Mouse (Mus musculus): ENCODE measurements at regions not wholly inside any gene's neighbourhood (a gene's known extent, or its start where the extent isn't known, plus 50 kb on each side); places are given as distances from the start of the nearest gene placed in this dataset.

DNA sequence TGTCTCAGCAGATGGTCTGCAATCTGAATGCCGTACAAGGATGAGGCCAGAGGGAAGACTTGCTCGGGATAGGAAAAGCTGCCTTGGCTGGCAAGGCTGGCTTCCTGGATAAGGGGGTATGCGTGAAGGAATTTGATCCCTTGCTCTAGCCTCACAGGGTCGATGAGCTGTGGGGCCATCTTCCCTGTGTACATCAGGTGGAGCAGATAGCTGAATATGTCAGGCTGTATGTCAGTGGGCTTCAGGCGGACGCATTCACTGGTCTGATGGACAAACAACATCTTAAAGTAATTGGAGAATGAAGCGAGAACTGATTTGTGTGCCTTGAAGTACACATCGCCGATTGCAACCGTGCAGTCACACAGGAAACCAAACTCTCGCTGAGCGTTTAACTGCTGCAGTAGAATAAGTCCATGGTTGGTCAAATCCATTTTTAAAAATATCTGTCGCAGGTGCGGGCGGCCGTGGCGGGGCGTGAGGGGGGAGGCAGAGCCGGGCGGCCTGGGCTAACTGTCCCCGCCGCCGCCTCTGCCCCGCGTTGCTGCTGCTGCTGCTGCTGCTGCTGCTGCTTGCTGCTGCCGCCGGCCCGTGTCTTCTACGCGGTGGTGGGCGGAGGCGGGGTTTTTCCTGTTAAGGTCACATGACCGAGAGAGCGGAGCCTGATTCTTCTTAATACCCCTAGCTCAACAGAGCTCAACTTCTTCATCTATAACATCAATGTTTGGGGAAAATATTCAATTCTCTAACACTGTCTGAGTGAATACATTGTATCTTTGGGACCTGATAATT lies 71.9 kb upstream of the Prkcq start:
- in situ Hi-C loops (cut with MboI; ENCODE audit: unreplicated experiment in 2 of 2) = loop anchor here in 1 of 2 experiments (25.0 kb wide), 2 partner anchors 412 to 1212 kb away; partner anchors contain the start of gene Itga8

DNA sequence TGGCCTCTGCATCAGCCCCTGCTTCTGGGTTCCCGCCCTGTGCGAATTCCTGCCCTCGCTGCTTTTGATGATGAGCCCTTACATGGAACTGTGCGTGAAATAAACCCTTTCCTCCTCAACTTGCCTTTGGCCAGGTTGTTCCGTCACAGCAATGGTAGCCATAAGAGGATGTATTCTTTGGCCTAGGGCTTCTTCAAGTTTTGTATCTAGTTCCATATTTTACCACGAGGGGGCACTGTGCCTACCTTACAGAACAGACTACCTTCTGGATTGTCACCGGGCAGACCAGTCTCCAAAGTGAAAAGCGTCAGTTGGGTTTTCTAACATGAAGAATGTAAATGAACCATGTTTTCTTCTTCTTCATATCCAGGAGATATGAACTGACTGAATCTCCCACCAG lies 58.7 kb upstream of the Prkcq start:
- in situ Hi-C loops (cut with MboI; ENCODE audit: unreplicated experiment in 2 of 2) = loop anchor here (5.0 to 25.0 kb wide), 3 partner anchors 144 to 399 kb away; no protein-coding TSS in a partner anchor

DNA sequence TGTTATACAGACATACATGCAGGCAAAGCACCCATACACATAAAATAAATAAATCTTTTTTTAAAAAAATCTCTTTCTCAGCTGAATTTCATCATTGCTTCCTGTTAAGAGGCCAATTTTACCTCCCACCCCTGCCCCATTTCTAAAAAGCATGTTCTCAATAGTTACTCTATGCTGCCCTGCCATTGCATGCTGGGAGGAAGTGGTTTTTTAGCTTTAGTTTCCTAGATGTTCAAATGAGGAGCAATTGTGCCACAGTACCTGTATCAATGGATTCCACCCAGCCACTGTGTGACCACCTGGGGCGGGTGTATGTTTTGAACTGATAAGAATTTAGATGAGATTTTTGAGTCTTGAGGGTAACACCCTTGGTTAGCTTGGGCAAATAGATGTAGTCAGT lies 53.3 kb upstream of the Prkcq start:
- in situ Hi-C loops (cut with MboI; ENCODE audit: unreplicated experiment in 2 of 2) = loop anchor here (5.0 to 25.0 kb wide), 3 partner anchors 149 to 394 kb away; no protein-coding TSS in a partner anchor

DNA sequence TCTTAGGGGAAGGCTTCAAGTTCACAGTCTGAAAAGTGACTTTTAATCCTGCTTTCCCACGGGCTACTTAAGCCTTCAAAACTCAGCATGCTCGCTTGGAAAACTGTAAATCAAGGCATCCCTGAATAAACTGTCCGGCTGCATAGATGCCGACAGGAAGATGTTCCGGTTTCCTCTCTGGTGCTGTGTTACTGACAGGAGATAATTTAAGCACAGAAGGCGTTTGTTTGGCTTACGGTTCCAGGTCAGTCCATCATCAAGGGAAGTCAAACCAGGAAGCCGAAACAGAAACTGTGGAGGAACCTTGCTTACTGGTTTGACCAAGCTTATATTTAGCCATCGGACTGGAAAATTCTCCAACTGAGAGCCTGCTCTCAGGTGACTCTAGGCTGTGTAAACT lies 52.6 kb upstream of the Prkcq start:
- in situ Hi-C loops (cut with MboI; ENCODE audit: unreplicated experiment in 2 of 2) = loop anchor here (5.0 to 25.0 kb wide), 3 partner anchors 148 to 393 kb away; no protein-coding TSS in a partner anchor

Data from v-Abl transformed pro-B cells (cell line).